ENCODE assay signal across 8 mouse cellular contexts in genomic region chr8:117863837-117864236, GRCm38 (mm10).
A peak's percentile ranks its signal among the peaks of the same experiment; 100 is the strongest.
DNase-seq lines count a peak whose midpoint lies in the region; ATAC-seq lines count a peak whose summit lies in the region.

No protein-coding gene starts in this region.

- no peaks in the 10 kb centered on the region for H3K36me3 ChIP-seq in limb, embryonic 12.5 days

- no peaks in the 10 kb centered on the region for H3K9me3 ChIP-seq in limb, embryonic 12.5 days

- no peak overlapping the region for H3K27ac ChIP-seq in limb, embryonic 12.5 days

- WGBS in limb, embryonic 12.5 days: 49% methylated on average over 2 of the region's 2 CpGs

- DNase-seq in layer of hippocampus, adult 11-12 months (ENCODE audit: low spot score): peak; percentile 38
- no peak for DNase-seq in layer of hippocampus, adult 9-11 months
- DNase-seq in Muller cell, postnatal 12 days (ENCODE audit: inconsistent ontology term): peak; percentile 41
- peak; percentile 31 to 33 for DNase-seq in cerebellum, postnatal 36 days
- peak; percentile 35 for DNase-seq in ovary, postnatal 36 days (ENCODE audit: low spot score)

- H3K4me2 ChIP-seq in limb, embryonic 12.5 days: no peak overlapping the region

- no peak overlapping the region for H3K9ac ChIP-seq in limb, embryonic 12.5 days (replicated peaks)

- ATAC-seq in inflammation-experienced regulatory T-cells, adult 6 months: peak; percentile 67
- 0 out of 2 replicates have a peak, but pooled peaks have one; percentile 26 for ATAC-seq in limb, embryonic 12.5 days (ENCODE audit: insufficient number of reproducible peaks, insufficient read depth, low FRiP score, low TSS enrichment, low read depth)
- no peak for ATAC-seq in erythroblast, adult 5-6 weeks (replicated peaks; ENCODE audit: low FRiP score, poor library complexity, severe bottlenecking)

- no peak overlapping the region for H3K4me3 ChIP-seq in limb, embryonic 12.5 days (replicated peaks)

- peaks cover 8% of the 10 kb centered on the region; the same call in 1 of the 2 replicates for H3K27me3 ChIP-seq in limb, embryonic 12.5 days

- peaks cover 7% of the 10 kb centered on the region for H3K4me1 ChIP-seq in limb, embryonic 12.5 days (replicated peaks)
